Mouse (Mus musculus) lung, postnatal 36 days (tissue): ENCODE measurements around the gene Hlx.

Experiments used
- DNase-seq: peaks from one replicate; pipeline ENCODE4 v3.0.0; 2022; ENCODE audit warnings: mixed read lengths

Gene Hlx

DNA sequence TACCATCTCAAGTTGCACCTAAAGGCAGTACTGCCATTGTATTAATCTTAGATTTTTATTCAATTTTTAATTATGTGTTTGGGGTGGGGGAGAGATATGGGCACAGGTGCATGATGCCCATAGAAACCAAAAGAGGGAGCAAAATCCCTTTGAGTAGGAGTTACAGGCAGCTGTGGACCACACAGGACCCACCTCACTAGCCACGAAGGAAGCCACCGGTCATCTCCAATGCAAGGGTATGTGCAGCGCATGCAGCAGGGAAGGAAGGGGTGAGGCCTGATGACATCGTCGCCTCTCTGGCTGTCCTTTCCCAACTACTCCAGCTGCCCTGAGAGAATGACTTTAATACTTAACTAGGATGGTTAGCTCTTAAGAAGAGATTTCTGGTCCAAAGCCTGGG is 18.7 kb downstream of the Hlx start:
- no peak for DNase-seq

GRCm38 (mm10) chr1:184707532-184708248 is 24.7 kb downstream of the Hlx start:
- DNase-seq = no peak

DNA sequence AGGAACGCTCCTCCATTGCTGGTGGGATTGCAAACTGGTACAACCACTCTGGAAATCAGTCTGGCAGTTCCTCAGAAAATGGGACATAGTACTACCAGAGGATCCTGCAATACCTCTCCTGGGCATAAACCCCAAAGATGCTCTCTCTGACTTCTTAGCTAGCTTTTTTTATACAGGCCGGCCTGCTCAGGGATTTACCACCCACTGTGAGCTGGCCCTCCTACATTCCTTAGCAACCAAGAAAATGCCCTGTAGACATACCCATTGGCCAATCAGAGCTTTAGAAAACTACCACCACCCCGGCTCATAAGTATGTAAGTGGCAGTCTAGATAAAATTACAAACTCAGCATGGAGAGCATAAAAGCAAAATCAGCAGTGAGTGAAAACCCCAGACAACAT is 27.5 kb downstream of the Hlx start:
- no peak for DNase-seq

DNA sequence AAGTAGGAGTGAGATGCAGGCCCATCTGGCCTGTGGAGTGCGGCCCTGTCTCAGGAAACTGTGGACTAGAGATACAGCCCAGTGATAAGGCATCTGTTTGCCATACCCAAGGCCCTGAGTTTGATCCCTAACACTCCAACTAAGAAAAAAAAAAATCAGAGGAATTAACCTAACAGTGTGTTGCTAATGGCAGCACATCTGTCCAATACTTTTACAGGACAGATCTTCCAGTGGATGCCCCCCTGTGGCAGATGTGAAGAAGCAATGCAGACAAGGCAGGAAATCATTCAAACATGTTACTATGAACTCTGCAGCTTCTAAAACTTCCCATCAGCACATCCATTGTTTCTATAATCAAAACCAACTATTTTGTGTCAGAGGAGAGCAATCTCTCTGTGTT is 33.1 kb downstream of the Hlx start:
- no peak for DNase-seq

- DNase-seq = no peak
Measured at GRCm38 (mm10) chr1:184695451-184695850, 37.0 kb downstream of the Hlx start.

- DNase-seq = no peak
Measured at GRCm38 (mm10) chr1:184692204-184692904, 40.1 kb downstream of the Hlx start.

- no peak for DNase-seq
Measured at GRCm38 (mm10) chr1:184691240-184691639, 41.2 kb downstream of the Hlx start.

DNA sequence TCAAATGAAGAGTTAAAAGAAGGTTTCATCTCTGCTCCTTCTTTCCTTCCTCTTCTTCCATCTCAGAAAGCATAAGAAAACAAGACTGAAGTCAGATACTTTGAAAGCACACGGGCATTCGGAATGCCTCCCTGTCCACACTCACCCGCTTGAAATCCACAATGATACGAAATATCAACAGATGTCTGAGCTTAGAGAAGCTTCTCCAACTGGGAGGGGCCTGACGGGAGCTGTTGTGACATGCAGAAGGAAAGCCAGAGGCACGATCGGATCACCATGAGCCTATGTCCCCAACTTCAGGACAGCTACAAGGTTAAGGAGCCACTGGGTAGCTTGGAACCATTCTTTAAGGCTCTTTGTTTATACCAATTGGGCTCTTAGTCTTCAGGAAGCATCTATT is 44.4 kb downstream of the Hlx start:
- peak; percentile 25 for DNase-seq

DNA sequence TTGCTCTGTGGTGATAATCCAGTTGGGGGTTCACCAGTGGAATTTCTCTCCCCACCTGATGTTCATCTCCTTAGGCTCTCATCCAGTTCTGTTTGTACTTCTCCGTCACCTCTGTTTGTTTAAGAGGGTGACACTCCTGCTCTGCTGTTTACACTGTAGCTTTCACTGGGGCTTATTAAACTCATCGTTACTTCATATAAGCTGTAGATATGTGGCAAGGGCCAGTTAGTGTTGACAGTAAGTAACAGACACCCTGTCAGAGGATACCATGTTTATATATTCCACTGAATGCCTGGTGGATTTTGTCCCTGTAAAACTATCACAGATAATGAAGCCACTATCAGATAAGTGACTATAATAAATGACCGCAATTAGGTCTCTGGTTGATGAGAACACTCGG is 44.9 kb downstream of the Hlx start:
- DNase-seq = no peak

- DNase-seq = no peak
Measured at GRCm38 (mm10) chr1:184683541-184683940, 48.9 kb downstream of the Hlx start.

GRCm38 (mm10) chr1:184679416-184679965 is 52.9 kb downstream of the Hlx start:
- DNase-seq = no peak

DNA sequence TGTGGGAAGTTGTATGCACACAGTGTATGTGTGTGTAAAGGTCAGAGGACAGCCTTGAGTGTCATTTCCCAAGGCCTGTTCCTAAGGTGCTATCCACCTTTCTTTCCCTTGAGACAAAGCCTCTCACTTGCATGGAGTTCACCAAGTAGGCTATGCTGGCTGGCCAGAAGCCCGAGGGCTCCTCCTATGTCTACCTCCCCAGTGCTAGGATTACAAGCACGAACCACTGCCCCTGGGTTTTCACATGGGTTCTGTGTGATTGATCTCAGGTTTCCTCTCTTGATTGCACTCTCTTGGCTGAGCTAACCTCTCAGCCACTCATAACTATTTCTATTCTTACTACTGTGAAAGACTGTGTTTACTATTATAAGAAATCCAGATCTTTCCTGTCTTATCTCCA is 54.8 kb downstream of the Hlx start:
- DNase-seq = no peak
